In genomic region chr11:30209495-30209894, GRCm38 (mm10) we compare ENCODE assay signal across 10 mouse cellular contexts. TPM values are rescaled to one million over a fixed set of nuclear protein-coding genes. Genes with fewer than 3 reads are reported as not detected.
A peak's percentile ranks its signal among the peaks of the same experiment; 100 is the strongest.
DNase-seq lines count a peak whose midpoint lies in the region; ATAC-seq and TF ChIP-seq lines count a peak whose summit lies in the region.
"Had no signal": no experiment of that assay in that cellular context is flagged by ENCODE, and none has a peak within 500 bp of the region (broad histone marks: within the 10 kb centered on the region; RNA-seq: fewer than 3 reads in every experiment).

No protein-coding gene starts in this region.

- H3K9ac ChIP-seq in embryonic facial prominence, embryonic 14.5 days (ENCODE audit: low read depth, low read length) = no peak overlapping the region
- no peak overlapping the region for H3K9ac ChIP-seq in kidney, embryonic 16.5 days (replicated peaks; ENCODE audit: low read length)
- no peak overlapping the region for H3K9ac ChIP-seq in stomach, postnatal 0 days (ENCODE audit: low read length)

- no peak for TF ChIP-seq CTCF in stomach, postnatal 0 days (IDR thresholded peaks at IDR 0.05; ENCODE audit: low read depth)

- no peak overlapping the region for H3K4me2 ChIP-seq in embryonic facial prominence, embryonic 14.5 days (ENCODE audit: low read depth, low read length)
- no peak overlapping the region for H3K4me2 ChIP-seq in kidney, embryonic 16.5 days (replicated peaks; ENCODE audit: low read depth, low read length)
- no peak overlapping the region for H3K4me2 ChIP-seq in stomach, postnatal 0 days (replicated peaks; ENCODE audit: low read depth)

- no peaks in the 10 kb centered on the region for H3K27me3 ChIP-seq in embryonic facial prominence, embryonic 14.5 days (replicated peaks; ENCODE audit: control insufficient read depth, insufficient read depth, low read length)
- H3K27me3 ChIP-seq in embryonic facial prominence, embryonic 10.5 days (replicated peaks; ENCODE audit: low read depth, poor library complexity, severe bottlenecking) = no peaks in the 10 kb centered on the region
- H3K27me3 ChIP-seq in kidney, embryonic 16.5 days (ENCODE audit: insufficient read depth, low read length) = no peaks in the 10 kb centered on the region
- no peaks in the 10 kb centered on the region for H3K27me3 ChIP-seq in stomach, postnatal 0 days (ENCODE audit: control insufficient read depth, insufficient read depth, low read length)
- H3K27me3 ChIP-seq: CH12.LX had no signal

- H3K36me3 ChIP-seq in embryonic facial prominence, embryonic 14.5 days (ENCODE audit: control insufficient read depth, insufficient read depth, low read length) = peaks cover 6% of the 10 kb centered on the region; the same call in 1 of the 2 replicates
- H3K36me3 ChIP-seq in embryonic facial prominence, embryonic 10.5 days (replicated peaks) = no peaks in the 10 kb centered on the region; the same call in 1 of the 2 replicates
- no peaks in the 10 kb centered on the region for H3K36me3 ChIP-seq in kidney, embryonic 16.5 days (ENCODE audit: insufficient read depth, low read length)
- no peaks in the 10 kb centered on the region for H3K36me3 ChIP-seq in stomach, postnatal 0 days (ENCODE audit: control insufficient read depth, insufficient read depth, low read length)

- no peak for TF ChIP-seq EP300 in stomach, postnatal 0 days (optimal IDR thresholded peaks at IDR 0.05)

- no peaks in the 10 kb centered on the region for H3K9me3 ChIP-seq in embryonic facial prominence, embryonic 14.5 days (ENCODE audit: control insufficient read depth, low read length)
- H3K9me3 ChIP-seq in embryonic facial prominence, embryonic 10.5 days = no peaks in the 10 kb centered on the region
- no peaks in the 10 kb centered on the region for H3K9me3 ChIP-seq in kidney, embryonic 16.5 days (ENCODE audit: low read length)
- H3K9me3 ChIP-seq in stomach, postnatal 0 days (ENCODE audit: control insufficient read depth, low read length) = no peaks in the 10 kb centered on the region

- H3K4me3 ChIP-seq in embryonic facial prominence, embryonic 14.5 days (ENCODE audit: low read depth, low read length) = no peak overlapping the region
- H3K4me3 ChIP-seq in embryonic facial prominence, embryonic 10.5 days = no peak overlapping the region
- no peak overlapping the region for H3K4me3 ChIP-seq in kidney, embryonic 16.5 days (ENCODE audit: low read length)
- H3K4me3 ChIP-seq in stomach, postnatal 0 days (ENCODE audit: low read depth, low read length) = no peak overlapping the region

- DNase-seq in embryonic facial prominence, embryonic 14.5 days (ENCODE audit: low spot score) = peak; percentile 90
- no peak for DNase-seq in embryonic facial prominence, embryonic 10.5 days (ENCODE audit: low spot score)
- DNase-seq in retina, postnatal 1 day = peak; percentile 51
- DNase-seq in retina, embryonic 14.5 days (ENCODE audit: low spot score) = no peak
- peak; percentile 60 for DNase-seq in stomach, postnatal 0 days (ENCODE audit: low spot score)
- DNase-seq in embryo, embryonic 10.5 days (ENCODE audit: low spot score) = no peak
- DNase-seq in spleen, postnatal 36 days (ENCODE audit: low spot score in 2 of 2) = no peak

- H3K4me1 ChIP-seq in embryonic facial prominence, embryonic 14.5 days (ENCODE audit: control insufficient read depth, insufficient read depth, low read length) = peaks cover 10% of the 10 kb centered on the region
- peaks cover 14% of the 10 kb centered on the region for H3K4me1 ChIP-seq in embryonic facial prominence, embryonic 10.5 days
- peaks cover 37% of the 10 kb centered on the region for H3K4me1 ChIP-seq in kidney, embryonic 16.5 days (ENCODE audit: insufficient read depth, low read length)
- peaks cover 7% of the 10 kb centered on the region for H3K4me1 ChIP-seq in stomach, postnatal 0 days (replicated peaks; ENCODE audit: control insufficient read depth, insufficient read depth)

- WGBS in embryonic facial prominence, embryonic 14.5 days = 25% methylated on average over 4 of the region's 4 CpGs
- 92% methylated on average over 4 of the region's 4 CpGs for WGBS in embryonic facial prominence, embryonic 10.5 days
- WGBS in kidney, embryonic 16.5 days = 50% methylated on average over 4 of the region's 4 CpGs
- 11% methylated on average over 4 of the region's 4 CpGs for WGBS in stomach, postnatal 0 days

- H3K27ac ChIP-seq in embryonic facial prominence, embryonic 14.5 days (replicated peaks; ENCODE audit: low read depth, low read length) = no peak overlapping the region
- no peak overlapping the region for H3K27ac ChIP-seq in embryonic facial prominence, embryonic 10.5 days (replicated peaks)
- H3K27ac ChIP-seq in kidney, embryonic 16.5 days (ENCODE audit: low read length) = peak overlapping the region; percentile 28; the same call in 1 of the 2 replicates
- H3K27ac ChIP-seq in stomach, postnatal 0 days (replicated peaks) = peak overlapping the region; percentile 26
- H3K27ac ChIP-seq: macrophage had no signal

- ATAC-seq in embryonic facial prominence, embryonic 14.5 days (ENCODE audit: low read depth) = peak; percentile 64; the same call in 1 of the 2 replicates
- peak; percentile 84 for ATAC-seq in kidney, embryonic 16.5 days (ENCODE audit: low FRiP score, low TSS enrichment)
- peak; percentile 88 for ATAC-seq in stomach, postnatal 0 days (ENCODE audit: low FRiP score, low TSS enrichment)

RNA-seq across cellular contexts. Expression of gene Sptbn1, which starts 58.5 kb away (rescaled TPM):
- polyA plus RNA-seq in embryonic facial prominence, embryonic 14.5 days (2014; fragmentation: Nextera tagmentation; extraction: Ambion mirVana) = 136 and 139 TPM in 2 replicates
- polyA plus RNA-seq in embryonic facial prominence, embryonic 10.5 days (2016; fragmentation: Nextera tagmentation; extraction: Ambion mirVana) = 64.7 and 66.6 TPM in 2 replicates
- 119 and 135 TPM in 2 replicates for polyA plus RNA-seq in kidney, embryonic 16.5 days (2015; fragmentation: Nextera tagmentation; extraction: Ambion mirVana)
- polyA plus RNA-seq in stomach, postnatal 0 days (2015; fragmentation: Nextera tagmentation; extraction: Ambion mirVana) = 57.2 and 57.4 TPM in 2 replicates

Comparison
In these comparisons a context has a peak if more than half of its experiments do, and no peak if none do; other contexts are left out.
1. DNase-seq: peak in embryonic facial prominence, embryonic 14.5 days (single experiment), retina, postnatal 1 day (single experiment) and stomach, postnatal 0 days (single experiment); none in embryonic facial prominence, embryonic 10.5 days (single experiment), retina, embryonic 14.5 days (single experiment), embryo, embryonic 10.5 days (single experiment) and spleen, postnatal 36 days (0 of 2).
2. H3K27ac ChIP-seq: peak in kidney, embryonic 16.5 days (single experiment) and stomach, postnatal 0 days (single experiment); none in embryonic facial prominence, embryonic 14.5 days (single experiment) and embryonic facial prominence, embryonic 10.5 days (single experiment).
3. Peak in every context shown above with its lines, with median percentiles within 50 percentile points of each other: ATAC-seq.